Mouse (Mus musculus): ENCODE data around the gene Nudt15.
A peak's percentile ranks its signal among the peaks of the same experiment; 100 is the strongest.

The Nudt15 gene

GRCm38 (mm10) chr14:73507702-73508376, 40.2 kb downstream of the Nudt15 start:
- no peak for DNase-seq (ENCODE audit: low spot score in 2 of 2)

DNA sequence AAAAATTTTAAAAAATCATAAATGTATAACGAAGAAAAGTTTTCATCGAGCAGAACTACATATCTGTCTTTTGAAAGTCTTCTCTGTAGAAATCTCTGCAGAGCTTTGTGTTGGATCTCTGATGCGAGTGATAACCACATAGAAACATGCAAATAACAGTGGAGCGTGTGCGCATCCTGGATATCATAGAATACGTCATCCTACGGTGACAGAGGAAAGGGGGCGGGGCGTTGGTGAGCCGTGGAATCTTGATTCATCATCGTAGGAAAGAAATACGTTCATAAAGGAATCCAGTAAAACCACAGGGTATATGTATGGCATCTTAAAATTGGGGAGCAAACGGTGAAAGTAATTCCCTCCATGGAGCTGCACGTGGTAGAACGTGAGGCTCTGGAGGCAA, 40.8 kb downstream of the Nudt15 start:
- DNase-seq (ENCODE audit: low spot score in 2 of 2): no peak

DNA sequence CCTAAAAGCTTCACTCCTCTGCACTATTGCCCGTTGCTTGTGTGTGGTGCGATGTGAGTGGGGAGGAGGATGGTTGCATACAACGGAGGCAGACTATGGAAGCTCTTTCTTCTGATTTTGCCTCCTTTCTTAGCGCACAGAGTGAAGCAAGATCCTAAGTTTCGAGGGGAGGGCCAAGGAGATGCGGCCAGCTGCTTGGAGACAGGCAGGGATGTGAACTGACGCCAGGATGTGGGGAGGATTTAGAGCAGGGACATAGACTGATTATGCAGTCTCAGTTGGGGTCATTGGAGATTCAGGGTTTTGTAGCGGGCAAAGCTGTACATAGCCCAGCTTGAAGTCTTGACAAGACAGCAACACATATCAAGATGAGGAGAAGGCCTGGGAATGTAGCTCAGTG, 41.8 kb downstream of the Nudt15 start:
- DNase-seq (ENCODE audit: low spot score in 2 of 2): no peak

GRCm38 (mm10) chr14:73503237-73503933, 44.7 kb downstream of the Nudt15 start:
- DNase-seq (ENCODE audit: low spot score in 2 of 2): no peak

DNA sequence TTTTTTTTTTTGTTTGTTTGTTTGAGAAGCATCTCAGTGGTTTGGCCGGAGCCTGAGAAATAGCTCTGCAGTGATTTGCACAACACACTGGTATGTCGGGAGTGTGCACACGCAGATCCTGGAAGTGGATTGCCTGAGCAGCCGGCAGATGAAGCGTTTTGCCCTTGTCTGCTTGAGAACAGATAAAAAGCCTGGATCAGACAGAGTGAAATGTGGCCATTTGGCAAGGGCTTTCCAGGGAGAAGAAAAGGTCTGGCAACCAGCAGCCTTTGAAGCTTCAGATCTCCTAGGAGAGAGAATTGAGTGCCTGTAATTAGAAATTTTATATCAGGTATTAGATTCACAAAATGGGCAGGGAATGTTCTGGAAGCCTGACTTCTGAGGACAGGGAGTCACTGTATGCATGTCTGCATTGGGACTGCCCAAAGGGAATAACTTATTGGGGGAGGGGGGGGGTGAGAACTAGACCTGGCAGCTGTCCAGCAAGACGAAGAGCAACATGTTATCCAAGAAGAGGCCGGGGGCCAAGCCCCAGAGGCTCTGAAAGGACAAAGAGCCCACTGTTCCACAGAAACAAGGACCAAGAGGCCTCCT, 45.4 kb downstream of the Nudt15 start:
- peak; percentile 73 for DNase-seq (ENCODE audit: low spot score in 2 of 2)

DNA sequence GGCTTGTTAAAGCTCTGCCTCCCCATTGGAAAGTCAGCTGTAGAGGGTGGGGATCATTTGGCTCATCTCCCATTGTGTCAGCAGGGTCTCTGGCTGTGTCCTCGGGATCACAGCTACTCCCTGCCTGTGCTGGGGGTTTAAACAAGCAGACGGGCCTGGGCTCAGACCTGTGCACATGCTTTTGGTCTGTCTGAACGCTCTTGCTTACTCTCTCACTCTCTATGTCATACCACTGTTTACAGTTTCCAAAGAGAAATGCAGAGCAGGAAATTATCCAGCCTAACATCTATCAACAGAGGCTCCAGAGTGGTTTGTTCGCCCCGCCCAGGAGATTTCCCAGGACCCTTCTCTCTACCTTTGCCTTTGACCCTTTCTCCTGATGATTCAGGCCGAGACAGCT, 46.3 kb downstream of the Nudt15 start:
- no peak for DNase-seq (ENCODE audit: low spot score in 2 of 2)

- no peak for DNase-seq (ENCODE audit: low spot score in 2 of 2)
Observed at GRCm38 (mm10) chr14:73501283-73501682, 46.8 kb downstream of the Nudt15 start.

DNA sequence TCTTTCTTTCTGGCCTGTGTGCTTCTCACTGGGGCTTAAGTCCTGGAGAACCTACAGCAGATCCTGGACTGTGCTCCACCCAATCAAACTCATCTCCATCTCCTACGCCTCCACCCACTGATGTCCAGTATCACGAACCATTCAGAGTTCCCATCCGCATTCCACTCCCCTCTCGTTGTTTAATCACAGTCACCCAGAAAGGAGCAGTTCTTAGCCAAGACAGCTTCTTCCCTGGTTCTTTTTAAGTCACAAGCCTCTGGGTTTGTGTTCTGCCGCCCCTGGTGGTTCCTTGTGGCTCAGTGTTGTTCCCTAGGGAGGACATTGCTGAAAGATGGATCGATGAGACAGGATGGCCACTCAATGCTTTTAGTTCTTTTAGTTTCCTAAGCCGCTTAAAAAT, 52.3 kb downstream of the Nudt15 start:
- no peak for DNase-seq (ENCODE audit: low spot score in 2 of 2)

GRCm38 (mm10) chr14:73494122-73494521, 53.9 kb downstream of the Nudt15 start:
- no peak for DNase-seq (ENCODE audit: low spot score in 2 of 2)

DNA sequence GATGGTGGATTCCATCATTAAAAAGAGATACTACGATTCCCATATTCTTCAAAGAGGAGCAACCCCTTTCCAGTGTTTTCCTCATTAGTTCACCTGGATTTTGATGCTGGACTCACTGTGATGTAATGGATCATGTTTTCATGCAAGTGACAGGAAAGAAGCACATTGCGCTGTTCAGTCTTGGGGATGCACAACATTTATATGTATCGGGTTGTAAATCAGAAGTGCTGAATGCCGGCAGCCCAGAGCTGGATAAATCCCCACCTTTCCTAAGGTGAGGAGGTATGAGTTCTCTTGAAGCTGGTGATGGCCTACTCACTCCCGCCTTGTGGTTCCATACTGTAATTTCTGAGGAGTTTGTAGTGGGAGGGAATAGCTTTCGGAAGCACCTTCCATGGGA, 54.7 kb downstream of the Nudt15 start:
- no peak for DNase-seq (ENCODE audit: low spot score in 2 of 2)

DNA sequence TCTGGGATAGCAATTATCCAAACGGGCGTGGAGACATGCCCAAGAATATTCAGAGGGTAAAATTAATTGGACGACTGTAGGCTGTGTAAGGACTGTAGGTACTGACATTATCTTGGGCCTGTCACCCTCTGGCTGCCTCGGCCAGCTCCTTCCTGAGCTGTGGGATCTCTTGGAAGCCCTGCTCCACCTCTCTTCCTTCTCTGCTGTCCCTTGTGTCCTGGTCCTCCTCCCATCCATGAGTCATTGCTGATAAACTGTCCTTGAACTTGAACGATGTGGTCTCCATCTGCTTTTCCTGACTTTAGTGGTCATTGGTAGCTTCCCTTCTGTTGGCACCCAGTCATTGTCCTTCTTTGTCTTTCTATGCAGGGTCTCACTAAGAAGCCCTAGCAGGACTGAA, 61.4 kb downstream of the Nudt15 start:
- DNase-seq (ENCODE audit: low spot score in 2 of 2): no peak

DNA sequence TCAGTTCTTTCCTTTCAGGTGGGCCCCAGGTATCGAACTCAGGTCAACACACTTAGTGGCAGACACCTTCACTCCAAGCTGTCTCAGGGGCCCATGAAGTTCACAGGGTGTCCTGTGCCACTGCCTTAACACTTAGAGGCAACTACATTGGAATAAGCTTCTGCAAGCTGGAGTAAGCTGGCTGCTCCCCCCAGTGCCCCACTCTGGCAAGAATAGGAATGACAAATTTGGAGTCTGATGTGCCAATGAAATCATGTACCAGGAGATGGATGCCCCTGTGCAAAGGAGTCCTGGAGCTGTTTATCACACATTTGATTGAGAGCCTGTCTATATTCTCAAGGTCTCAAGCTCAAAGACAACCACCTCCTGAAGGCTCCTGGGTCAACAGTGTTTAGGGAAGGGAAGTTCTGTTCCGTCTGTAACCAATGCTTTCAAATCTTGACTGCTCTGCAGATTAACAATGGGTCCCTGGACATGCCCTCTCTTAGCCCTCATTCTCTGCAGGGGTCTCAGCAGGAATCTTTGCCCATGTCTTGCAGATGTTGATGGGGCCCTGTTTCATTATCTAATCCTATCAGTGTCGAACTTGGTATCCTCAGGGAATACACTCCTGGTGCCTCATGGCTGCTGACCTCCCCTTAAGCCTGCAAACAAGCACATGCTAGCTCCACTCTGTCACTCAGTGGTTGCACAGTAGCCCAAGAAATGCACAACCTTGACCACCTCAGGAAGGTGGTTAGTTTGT, 63.5 kb downstream of the Nudt15 start:
- no peak for DNase-seq (ENCODE audit: low spot score in 2 of 2)

DNA sequence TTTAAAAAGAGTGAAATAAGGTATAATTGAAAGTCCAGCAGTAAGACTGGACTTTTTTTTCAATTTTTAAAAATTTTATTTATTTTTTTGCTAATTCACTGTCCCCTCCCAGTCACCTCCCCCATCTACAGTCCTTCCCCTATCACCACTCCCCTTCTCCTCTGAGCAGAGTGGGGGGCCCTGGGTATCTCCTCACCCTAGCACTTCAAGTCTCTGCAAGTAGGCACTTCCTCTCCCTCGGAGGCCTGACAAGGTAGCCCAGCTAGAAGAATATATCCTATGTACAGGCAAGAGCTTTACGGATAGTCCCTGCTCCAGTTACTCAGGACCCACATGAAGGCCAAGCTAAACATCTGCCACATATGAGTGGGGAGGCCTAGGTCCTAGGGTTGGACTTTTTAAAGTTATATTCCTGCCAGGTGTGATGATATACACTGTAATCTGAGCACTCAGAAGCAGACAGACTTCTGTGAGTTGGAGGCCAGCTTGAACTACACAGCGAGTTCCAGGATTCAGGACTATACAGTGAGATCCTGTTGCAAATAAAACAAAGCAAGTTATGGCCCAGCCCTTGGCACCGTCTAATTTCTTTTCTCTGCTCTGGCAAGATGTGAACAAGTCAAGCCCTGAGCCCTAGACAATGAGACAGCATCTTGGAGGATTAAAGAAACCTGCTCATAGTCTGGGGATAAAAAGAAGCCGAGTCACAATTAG, 64.4 kb downstream of the Nudt15 start:
- no peak for DNase-seq (ENCODE audit: low spot score in 2 of 2)

GRCm38 (mm10) chr14:73479771-73480170, 68.3 kb downstream of the Nudt15 start:
- no peak for DNase-seq (ENCODE audit: low spot score in 2 of 2)

DNA sequence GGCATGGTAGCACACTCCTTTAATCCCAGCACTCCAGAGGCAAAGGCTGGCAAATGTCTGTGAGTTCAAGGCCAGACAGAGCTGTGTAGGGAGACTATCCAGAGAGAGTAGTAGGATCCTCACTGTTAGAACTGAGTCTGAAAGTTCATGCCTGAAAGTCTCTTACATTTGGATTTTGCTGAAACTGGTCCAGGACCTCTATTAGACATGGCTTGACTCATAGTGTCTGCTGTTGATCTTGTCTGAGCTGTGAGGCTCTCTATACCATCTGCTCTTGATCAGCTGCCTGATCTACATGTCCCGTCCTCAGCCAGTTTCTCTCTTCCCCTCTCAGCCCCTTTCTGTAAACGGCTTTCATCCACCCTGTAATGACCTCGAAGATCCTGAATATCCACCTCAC, 69.7 kb downstream of the Nudt15 start:
- no peak for DNase-seq (ENCODE audit: low spot score in 2 of 2)

GRCm38 (mm10) chr14:73477077-73477476, 71.0 kb downstream of the Nudt15 start:
- DNase-seq (ENCODE audit: low spot score in 2 of 2): no peak

DNA sequence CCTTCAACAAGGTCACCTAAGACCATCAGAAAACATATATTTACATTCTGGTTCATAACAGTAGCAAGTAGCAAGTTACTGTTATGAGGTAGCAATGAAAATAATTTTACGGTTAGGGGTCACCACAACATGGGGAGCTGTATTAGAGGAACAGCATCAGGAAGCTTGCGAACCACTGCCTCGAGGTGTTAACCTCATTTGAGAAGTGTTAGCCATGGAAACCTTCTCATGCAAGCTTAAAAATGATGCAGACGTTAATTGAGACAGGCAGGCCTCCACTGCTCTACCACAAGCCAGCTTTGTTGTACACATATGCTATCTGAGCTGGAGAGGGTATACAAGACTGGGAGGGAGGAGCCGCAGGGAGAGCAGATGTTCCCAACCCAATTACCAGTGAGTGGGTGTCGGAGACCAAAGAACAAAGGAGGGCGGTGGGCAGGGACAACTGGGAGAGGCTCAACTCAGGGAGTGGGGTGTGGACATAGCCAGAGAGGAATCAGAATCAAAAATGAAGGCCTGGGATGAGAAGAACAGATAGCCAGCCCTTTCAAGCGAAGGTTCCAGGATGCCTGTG, 71.6 kb downstream of the Nudt15 start:
- DNase-seq (ENCODE audit: low spot score in 2 of 2): no peak

- no peak for DNase-seq (ENCODE audit: low spot score in 2 of 2)
Observed at GRCm38 (mm10) chr14:73475506-73475905, 72.5 kb downstream of the Nudt15 start.

DNA sequence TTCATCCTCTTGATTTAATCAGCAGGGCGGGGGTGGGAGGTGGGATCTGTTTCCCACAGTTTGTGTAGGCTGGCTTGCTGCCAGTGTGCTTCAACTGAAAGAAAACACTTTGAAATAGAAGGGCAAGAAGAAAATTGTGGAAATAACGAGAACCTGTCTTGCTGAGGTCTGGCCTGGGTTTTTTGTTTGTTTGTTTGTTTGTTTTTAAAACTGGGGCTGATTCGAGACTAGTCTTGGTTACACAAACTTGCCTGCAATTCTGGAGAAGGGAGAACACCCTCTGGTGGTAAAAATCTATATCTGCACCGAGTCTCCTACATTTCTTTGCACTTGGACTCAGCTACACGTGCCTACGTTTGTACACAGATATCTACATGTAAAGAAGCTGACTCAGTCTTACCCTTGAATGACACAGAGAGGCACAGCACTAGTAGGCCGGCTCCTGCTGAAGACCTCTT, 73.4 kb downstream of the Nudt15 start:
- peak; percentile 67 to 70 for DNase-seq (ENCODE audit: low spot score in 2 of 2)

- peak; percentile 67 to 70 for DNase-seq (ENCODE audit: low spot score in 2 of 2)
Observed at GRCm38 (mm10) chr14:73473670-73474460, 74.2 kb downstream of the Nudt15 start.

DNA sequence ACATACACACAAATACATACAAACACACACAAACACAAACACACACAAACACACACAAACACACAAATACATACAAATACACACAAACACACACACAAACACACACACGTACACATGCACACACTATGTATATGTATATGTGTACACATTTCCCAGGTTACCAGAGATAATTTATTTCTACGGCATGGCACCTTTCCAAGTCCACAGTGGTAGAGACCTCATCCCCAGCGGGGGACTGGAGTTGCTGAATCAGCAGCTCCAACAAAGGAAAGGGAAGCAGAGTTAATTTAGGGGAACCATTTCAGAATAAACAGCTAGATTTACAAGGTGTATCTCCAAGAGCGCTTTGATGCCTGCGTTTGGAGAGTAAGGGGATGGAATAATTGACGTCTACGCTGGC, 75.8 kb downstream of the Nudt15 start:
- no peak for DNase-seq (ENCODE audit: low spot score in 2 of 2)
